Mouse (Mus musculus): ENCODE data around the gene Plekhg2. TPM values are rescaled to one million over a fixed set of nuclear protein-coding genes. Genes with fewer than 3 reads are reported as not detected.
A peak's percentile ranks its signal among the peaks of the same experiment; 100 is the strongest.

Plekhg2 gene
- 32.9 and 35.6 TPM in 2 replicates for polyA plus RNA-seq (2014; fragmentation: Nextera tagmentation; extraction: Ambion mirVana)

DNA sequence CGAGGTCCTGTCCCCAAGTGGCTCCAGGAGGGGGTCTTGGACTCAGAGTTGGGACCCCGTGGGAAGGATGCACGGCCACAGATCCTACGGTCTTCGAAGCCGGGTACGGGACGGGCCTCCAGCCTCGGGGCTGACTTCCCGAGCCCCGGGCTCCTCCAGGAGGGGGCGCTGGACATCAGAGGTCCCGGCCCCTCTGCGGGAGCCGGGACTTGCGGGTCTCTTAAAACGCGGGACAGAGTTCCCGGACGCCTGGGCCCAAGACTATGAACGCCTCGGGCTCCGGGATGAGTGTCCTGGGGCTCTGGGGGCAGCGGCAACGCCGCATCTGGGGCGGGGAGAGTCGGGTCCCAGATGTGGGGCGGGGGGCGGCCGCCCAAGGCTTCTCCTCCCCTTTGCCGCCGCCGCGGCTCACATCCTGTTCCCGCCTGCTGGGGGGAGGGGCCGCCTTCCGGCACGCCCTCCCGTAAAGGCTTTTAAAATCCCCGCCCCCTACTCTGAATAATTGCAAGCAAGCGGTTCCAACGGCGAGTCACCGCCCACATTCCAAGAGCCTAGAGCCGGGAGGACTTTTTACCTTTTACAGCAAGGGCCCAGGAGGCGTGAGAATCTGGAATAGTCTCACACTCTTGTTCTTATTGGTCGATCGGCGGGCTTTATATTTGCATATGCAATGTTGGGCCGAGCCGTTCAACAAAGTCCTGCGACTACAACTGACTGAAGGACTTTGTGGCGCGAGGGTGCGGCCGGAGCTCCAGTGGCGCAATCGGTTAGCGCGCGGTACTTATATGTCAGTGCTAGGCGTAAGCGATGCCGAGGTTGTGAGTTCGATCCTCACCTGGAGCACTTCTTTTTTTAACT is at the start of gene Plekhg2:
Gene Plekhg2 (minus strand): TSS at position 349 of the 858 bp plus-strand sequence.
- peak within 1 kb of the TSS; percentile 73 to 77 for H3K4me3 ChIP-seq (ENCODE audit: control insufficient read depth in 1 of 2, insufficient read depth in 1 of 2, low read depth in 1 of 2, low read length in 2 of 2)
- under 1% methylated on average over 66 of the region's 66 CpGs for WGBS
- no peaks in the 10 kb centered on the region for H3K27me3 ChIP-seq (ENCODE audit: control insufficient read depth, insufficient read depth, low read length)
- no peaks in the 10 kb centered on the region for H3K9me3 ChIP-seq (ENCODE audit: control insufficient read depth, low read length)
- peak within 1 kb of the TSS; percentile 95 for H3K4me2 ChIP-seq (ENCODE audit: low read length)
- H3K4me1 ChIP-seq (ENCODE audit: control insufficient read depth in 2 of 2, insufficient read depth in 2 of 2, low read length in 2 of 2), result peaks cover 28 to 36% of the 10 kb centered on the region in 2 experiments
- H3K36me3 ChIP-seq (ENCODE audit: control insufficient read depth, insufficient read depth, low read length), result peaks cover 33% of the 10 kb centered on the region
- ATAC-seq (ENCODE audit: insufficient number of reproducible peaks, insufficient read depth, low FRiP score, low read depth), result peak; percentile 83
- peak within 1 kb of the TSS; percentile 89 for H3K27ac ChIP-seq (replicated peaks in 1 of 2; ENCODE audit: control insufficient read depth in 1 of 2, insufficient read depth in 1 of 2, low read depth in 2 of 2, low read length in 2 of 2)
- peak within 1 kb of the TSS; percentile 93 for H3K9ac ChIP-seq (ENCODE audit: low read length)

- no peak overlapping the region for H3K9ac ChIP-seq (ENCODE audit: low read length)
- H3K4me1 ChIP-seq (ENCODE audit: control insufficient read depth in 2 of 2, insufficient read depth in 2 of 2, low read length in 2 of 2), result peaks cover 5 to 12% of the 10 kb centered on the region in 2 experiments
- no peaks in the 10 kb centered on the region for H3K27me3 ChIP-seq (ENCODE audit: control insufficient read depth, insufficient read depth, low read length)
- WGBS, result 82% methylated on average over 2 of the region's 2 CpGs
- H3K36me3 ChIP-seq (ENCODE audit: control insufficient read depth, insufficient read depth, low read length), result peaks cover 93% of the 10 kb centered on the region
- ATAC-seq (ENCODE audit: insufficient number of reproducible peaks, insufficient read depth, low FRiP score, low read depth), result no peak
- H3K4me2 ChIP-seq (ENCODE audit: low read length), result no peak overlapping the region
- H3K4me3 ChIP-seq (ENCODE audit: control insufficient read depth in 1 of 2, insufficient read depth in 1 of 2, low read depth in 1 of 2, low read length in 2 of 2), result no peak overlapping the region
- H3K9me3 ChIP-seq (ENCODE audit: control insufficient read depth, low read length), result no peaks in the 10 kb centered on the region
- H3K27ac ChIP-seq (replicated peaks in 1 of 2; ENCODE audit: control insufficient read depth in 1 of 2, insufficient read depth in 1 of 2, low read depth in 2 of 2, low read length in 2 of 2), result no peak overlapping the region
These were observed 47.0 kb upstream of the Plekhg2 start for GRCm38 (mm10) chr7:28419416-28419815.

DNA sequence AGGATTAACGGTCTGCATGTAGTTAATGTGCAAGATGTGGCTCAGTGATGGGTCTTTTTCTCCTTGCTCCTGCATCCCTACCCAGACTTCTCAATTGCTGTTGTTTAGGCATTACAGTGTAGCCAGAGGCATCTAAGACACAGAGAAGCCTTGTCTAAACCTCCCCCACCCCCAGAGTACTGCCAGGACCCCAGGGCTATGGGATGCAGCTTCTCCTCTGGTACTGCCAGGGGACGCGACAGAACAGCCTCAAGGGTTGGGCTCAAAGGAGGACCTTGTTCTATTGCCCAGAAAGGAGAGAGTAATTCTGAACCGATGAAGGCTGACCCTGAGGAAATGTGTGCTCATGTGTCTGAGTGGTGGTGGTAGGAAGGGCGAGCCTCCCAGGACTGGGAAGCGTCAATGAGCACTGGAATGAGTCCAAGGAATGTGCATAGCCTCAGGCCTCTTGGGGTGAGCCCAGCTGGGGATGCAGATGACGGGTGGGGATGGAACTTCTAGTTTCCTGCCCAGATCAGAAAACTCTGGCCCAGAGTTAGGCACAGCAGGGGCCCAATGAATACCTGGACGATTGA is 45.8 kb upstream of the Plekhg2 start:
- no peak; the same call in 1 of the 2 replicates for ATAC-seq (ENCODE audit: insufficient number of reproducible peaks, insufficient read depth, low FRiP score, low read depth)
- peak overlapping the region in 1 of 2 experiments; percentile 29; a peak in 1 of 4 replicates for H3K27ac ChIP-seq (replicated peaks in 1 of 2; ENCODE audit: control insufficient read depth in 1 of 2, insufficient read depth in 1 of 2, low read depth in 2 of 2, low read length in 2 of 2)

GRCm38 (mm10) chr7:28417368-28417767 is 45.0 kb upstream of the Plekhg2 start:
- Histone ChIP-seq H3K4me3 (ENCODE audit: control insufficient read depth in 1 of 2, insufficient read depth in 1 of 2, low read depth in 1 of 2, low read length in 2 of 2) (no peak overlapping the region), H3K9ac (ENCODE audit: low read length) (no peak overlapping the region), H3K36me3 (ENCODE audit: control insufficient read depth, insufficient read depth, low read length) (peaks cover 97% of the 10 kb centered on the region), H3K27me3 (ENCODE audit: control insufficient read depth, insufficient read depth, low read length) (no peaks in the 10 kb centered on the region), H3K4me2 (ENCODE audit: low read length) (no peak overlapping the region), H3K4me1 (ENCODE audit: control insufficient read depth in 2 of 2, insufficient read depth in 2 of 2, low read length in 2 of 2) (peaks cover 5 to 12% of the 10 kb centered on the region in 2 experiments), H3K9me3 (ENCODE audit: control insufficient read depth, low read length) (no peaks in the 10 kb centered on the region), H3K27ac (replicated peaks in 1 of 2; ENCODE audit: control insufficient read depth in 1 of 2, insufficient read depth in 1 of 2, low read depth in 2 of 2, low read length in 2 of 2) (no peak overlapping the region)
- ATAC-seq (ENCODE audit: insufficient number of reproducible peaks, insufficient read depth, low FRiP score, low read depth), result no peak

More for the DNA sequence above, 45.8 kb upstream of the Plekhg2 start:
- Histone ChIP-seq H3K4me3 (ENCODE audit: control insufficient read depth in 1 of 2, insufficient read depth in 1 of 2, low read depth in 1 of 2, low read length in 2 of 2) (no peak overlapping the region), H3K9ac (ENCODE audit: low read length) (no peak overlapping the region), H3K4me1 (ENCODE audit: control insufficient read depth in 2 of 2, insufficient read depth in 2 of 2, low read length in 2 of 2) (peaks cover 5 to 12% of the 10 kb centered on the region in 2 experiments), H3K27me3 (ENCODE audit: control insufficient read depth, insufficient read depth, low read length) (no peaks in the 10 kb centered on the region), H3K9me3 (ENCODE audit: control insufficient read depth, low read length) (no peaks in the 10 kb centered on the region), H3K36me3 (ENCODE audit: control insufficient read depth, insufficient read depth, low read length) (peaks cover 97% of the 10 kb centered on the region), H3K4me2 (ENCODE audit: low read length) (no peak overlapping the region)
- 53% methylated on average over 8 of the region's 8 CpGs for WGBS

DNA sequence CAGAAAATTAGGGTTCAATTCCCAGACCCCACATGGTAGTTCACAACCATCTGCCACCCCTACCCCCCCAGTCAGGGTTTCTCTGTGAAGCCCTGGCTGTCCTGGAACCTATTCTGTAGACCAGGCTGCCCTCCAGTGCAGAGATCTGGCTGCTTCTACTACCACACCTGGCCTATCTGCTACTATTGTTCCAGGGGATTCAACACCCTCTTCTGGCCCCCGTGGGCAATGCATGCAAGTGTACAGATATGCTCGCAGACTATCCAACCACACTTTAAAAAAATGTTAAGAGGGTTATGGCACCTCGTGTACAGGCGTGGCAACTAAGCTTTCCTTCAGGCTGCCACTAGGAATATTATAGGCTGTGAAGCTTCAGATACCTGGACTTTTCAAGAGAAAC is 40.4 kb upstream of the Plekhg2 start:
- 70% methylated on average over 4 of the region's 4 CpGs for WGBS
- peaks cover 94% of the 10 kb centered on the region for H3K36me3 ChIP-seq (ENCODE audit: control insufficient read depth, insufficient read depth, low read length)
- H3K9me3 ChIP-seq (ENCODE audit: control insufficient read depth, low read length), result no peaks in the 10 kb centered on the region
- no peak overlapping the region for H3K9ac ChIP-seq (ENCODE audit: low read length)
- H3K4me2 ChIP-seq (ENCODE audit: low read length), result no peak overlapping the region
- ATAC-seq (ENCODE audit: insufficient number of reproducible peaks, insufficient read depth, low FRiP score, low read depth), result no peak
- H3K4me1 ChIP-seq (ENCODE audit: control insufficient read depth in 2 of 2, insufficient read depth in 2 of 2, low read length in 2 of 2), result peaks cover 0 to 6% of the 10 kb centered on the region in 2 experiments; a peak in 2 of 4 replicates
- H3K4me3 ChIP-seq (ENCODE audit: control insufficient read depth in 1 of 2, insufficient read depth in 1 of 2, low read depth in 1 of 2, low read length in 2 of 2), result no peak overlapping the region
- H3K27me3 ChIP-seq (ENCODE audit: control insufficient read depth, insufficient read depth, low read length), result no peaks in the 10 kb centered on the region
- no peak overlapping the region for H3K27ac ChIP-seq (replicated peaks in 1 of 2; ENCODE audit: control insufficient read depth in 1 of 2, insufficient read depth in 1 of 2, low read depth in 2 of 2, low read length in 2 of 2)

GRCm38 (mm10) chr7:28410841-28411475 is 38.6 kb upstream of the Plekhg2 start:
- H3K9ac ChIP-seq (ENCODE audit: low read length), result no peak overlapping the region

DNA sequence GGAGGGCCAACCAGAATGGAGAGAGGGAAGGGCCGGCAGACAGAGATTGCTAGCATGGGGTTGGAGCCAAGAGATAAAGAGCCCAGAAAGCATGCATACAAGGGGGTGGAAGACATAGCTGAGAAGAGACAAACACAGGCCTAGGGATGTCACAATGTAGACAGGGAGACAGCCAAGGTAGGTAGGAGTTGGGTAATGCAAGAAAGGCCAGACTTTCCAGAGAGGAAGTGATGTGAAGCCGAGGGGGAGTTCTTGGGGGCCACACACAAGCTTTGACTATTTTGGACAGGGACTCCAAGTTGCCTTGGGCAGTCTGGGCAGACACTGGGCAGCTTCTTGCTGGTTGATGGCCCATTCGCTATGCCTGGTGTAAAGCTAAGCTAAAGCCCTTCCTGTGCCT is 29.5 kb upstream of the Plekhg2 start:
- H3K27me3 ChIP-seq (ENCODE audit: control insufficient read depth, insufficient read depth, low read length), result no peaks in the 10 kb centered on the region
- no peak overlapping the region for H3K4me3 ChIP-seq (ENCODE audit: control insufficient read depth in 1 of 2, insufficient read depth in 1 of 2, low read depth in 1 of 2, low read length in 2 of 2)
- H3K9ac ChIP-seq (ENCODE audit: low read length), result no peak overlapping the region
- no peaks in the 10 kb centered on the region for H3K4me1 ChIP-seq (ENCODE audit: control insufficient read depth in 2 of 2, insufficient read depth in 2 of 2, low read length in 2 of 2)
- no peak overlapping the region for H3K4me2 ChIP-seq (ENCODE audit: low read length)
- peaks cover 100% of the 10 kb centered on the region for H3K36me3 ChIP-seq (ENCODE audit: control insufficient read depth, insufficient read depth, low read length)
- no peaks in the 10 kb centered on the region for H3K9me3 ChIP-seq (ENCODE audit: control insufficient read depth, low read length)
- ATAC-seq (ENCODE audit: insufficient number of reproducible peaks, insufficient read depth, low FRiP score, low read depth), result no peak
- WGBS, result 69% methylated on average over 3 of the region's 3 CpGs
- H3K27ac ChIP-seq (replicated peaks in 1 of 2; ENCODE audit: control insufficient read depth in 1 of 2, insufficient read depth in 1 of 2, low read depth in 2 of 2, low read length in 2 of 2), result no peak overlapping the region

More at GRCm38 (mm10) chr7:28410841-28411475, 38.6 kb upstream of the Plekhg2 start:
- H3K4me1 ChIP-seq (ENCODE audit: control insufficient read depth in 2 of 2, insufficient read depth in 2 of 2, low read length in 2 of 2), result peaks cover 0 to 6% of the 10 kb centered on the region in 2 experiments; a peak in 2 of 4 replicates
- no peak for ATAC-seq (ENCODE audit: insufficient number of reproducible peaks, insufficient read depth, low FRiP score, low read depth)
- H3K4me3 ChIP-seq (ENCODE audit: control insufficient read depth in 1 of 2, insufficient read depth in 1 of 2, low read depth in 1 of 2, low read length in 2 of 2), result no peak overlapping the region
- WGBS, result 65% methylated on average over 3 of the region's 3 CpGs
- H3K27ac ChIP-seq (replicated peaks in 1 of 2; ENCODE audit: control insufficient read depth in 1 of 2, insufficient read depth in 1 of 2, low read depth in 2 of 2, low read length in 2 of 2), result peak overlapping the region in 1 of 2 experiments; percentile 24; a peak in 2 of 4 replicates
- H3K27me3 ChIP-seq (ENCODE audit: control insufficient read depth, insufficient read depth, low read length), result no peaks in the 10 kb centered on the region
- H3K9me3 ChIP-seq (ENCODE audit: control insufficient read depth, low read length), result no peaks in the 10 kb centered on the region
- H3K4me2 ChIP-seq (ENCODE audit: low read length), result no peak overlapping the region
- H3K36me3 ChIP-seq (ENCODE audit: control insufficient read depth, insufficient read depth, low read length), result peaks cover 96% of the 10 kb centered on the region
